Mouse (Mus musculus) myocyte (in vitro differentiated cells): ENCODE data around the gene Fbxo42. TPM values are rescaled to one million over a fixed set of nuclear protein-coding genes. Genes with fewer than 3 reads are reported as not detected.

Experiments used
- H3K27me3 ChIP-seq: one replicate; pipeline ENCODE4 v1.6.1; 2011; ENCODE audit not compliant: control insufficient read depth, insufficient read depth, insufficient read length
- H3K36me3 ChIP-seq: one replicate; pipeline ENCODE4 v1.6.1; 2011; ENCODE audit not compliant: control insufficient read depth, insufficient read depth
- H3K4me2 ChIP-seq: one replicate; pipeline ENCODE4 v1.6.1; 2011; ENCODE audit warnings: low read depth, control low read depth
- H3K4me3 ChIP-seq: one replicate; pipeline ENCODE4 v1.5.1; 2011; ENCODE audit warnings: mild to moderate bottlenecking, control low read depth, moderate library complexity
- H3K79me2 ChIP-seq: one replicate; pipeline ENCODE4 v1.6.1; 2011; ENCODE audit not compliant: control insufficient read depth, insufficient read depth
- H3ac ChIP-seq: one replicate; pipeline ENCODE4 v1.6.1; 2011; ENCODE audit not compliant: control insufficient read depth, insufficient read length
- CEBPB ChIP-seq: IDR thresholded peaks from 2 replicates; pipeline ENCODE4 v1.6.1; 2011; ENCODE audit warnings: mild to moderate bottlenecking, moderate library complexity; ENCODE audit not compliant: poor library complexity, insufficient read depth, severe bottlenecking
- E2F4 ChIP-seq: IDR thresholded peaks from one replicate; pipeline ENCODE4 v1.6.1; 2011; ENCODE audit warnings: mild to moderate bottlenecking, control low read depth, moderate library complexity; ENCODE audit not compliant: insufficient read depth
- MAX ChIP-seq: IDR thresholded peaks from one replicate; pipeline ENCODE4 v1.6.1; 2011; ENCODE audit warnings: low read depth, mild to moderate bottlenecking, control low read depth
- MYOD1 ChIP-seq, 3 experiments: IDR thresholded peaks; one replicate each; pipeline ENCODE4 v1.6.1; 2011; ENCODE audit warnings: control low read depth in 2 of 3, low read depth in 2 of 3, mild to moderate bottlenecking in 2 of 3, moderate library complexity in 1 of 3; ENCODE audit not compliant: insufficient read length in 2 of 3, control insufficient read depth in 1 of 3
- MYOG ChIP-seq, 3 experiments: IDR thresholded peaks; one replicate each; pipeline ENCODE4 v1.6.1; 2011; ENCODE audit warnings: control low read depth in 2 of 3, low read depth in 2 of 3, mild to moderate bottlenecking in 2 of 3; ENCODE audit not compliant: insufficient read length in 2 of 3, control insufficient read depth in 1 of 3, insufficient read depth in 1 of 3
- POLR2A ChIP-seq: IDR thresholded peaks from one replicate; pipeline ENCODE4 v1.6.1; 2011; ENCODE audit warnings: low read depth, mild to moderate bottlenecking, control low read depth, moderate library complexity; ENCODE audit not compliant: insufficient read length
- POLR2AphosphoS2 ChIP-seq: IDR thresholded peaks from one replicate; pipeline ENCODE4 v1.6.1; 2011; ENCODE audit warnings: low read depth, control low read depth; ENCODE audit not compliant: insufficient read length
- REST ChIP-seq: IDR thresholded peaks from one replicate; pipeline ENCODE4 v1.6.1; 2011; ENCODE audit warnings: mild to moderate bottlenecking, control low read depth, moderate library complexity; ENCODE audit not compliant: insufficient read depth, insufficient read length
- SRF ChIP-seq: IDR thresholded peaks from one replicate; pipeline ENCODE4 v1.6.1; 2011; ENCODE audit warnings: low read depth; ENCODE audit not compliant: control insufficient read depth, insufficient read length
- TCF12 ChIP-seq: IDR thresholded peaks from one replicate; pipeline ENCODE4 v1.6.1; 2011; ENCODE audit warnings: mild to moderate bottlenecking, control low read depth; ENCODE audit not compliant: poor library complexity, insufficient read depth, severe bottlenecking
- TCF3 ChIP-seq: IDR thresholded peaks from one replicate; pipeline ENCODE4 v1.6.1; 2011; ENCODE audit warnings: low read depth, control low read depth; ENCODE audit not compliant: insufficient read length
- USF1 ChIP-seq: IDR thresholded peaks from one replicate; pipeline ENCODE4 v1.6.1; 2011; ENCODE audit warnings: low read depth, mild to moderate bottlenecking, control low read depth, moderate library complexity
- polyA plus RNA-seq: library from polyadenylated mRNA; unstranded; fragments of >200 nt; fragmentation: generic; extraction: Trizol; gene quantifications from one replicate; pipeline ENCODE4 v1.2.1, GENCODE M21; 2012; ENCODE audit warnings: missing spikeins

Fbxo42 gene
- polyA plus RNA-seq, 1 experiment, result 13.2 TPM

DNA sequence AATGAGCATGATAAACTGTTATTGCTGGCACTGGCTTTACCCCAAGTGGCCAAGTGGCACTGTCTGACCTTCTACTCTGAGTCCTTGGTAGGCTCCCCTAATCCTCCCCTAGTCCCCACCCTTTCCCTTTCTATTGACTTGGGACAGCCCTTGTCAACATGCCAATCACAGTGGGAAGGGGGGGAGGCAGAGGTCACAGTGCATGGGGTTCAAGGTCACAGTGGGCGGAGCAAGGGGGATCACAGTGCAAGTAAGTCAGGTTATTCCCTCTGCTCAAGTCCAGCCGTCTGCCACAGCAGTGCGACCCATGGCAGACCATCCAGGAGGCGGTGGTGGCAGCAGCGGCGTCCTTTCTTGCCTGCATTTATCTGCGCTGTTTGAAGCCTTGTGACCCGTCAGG lies 32.3 kb upstream of the Fbxo42 start:
- Histone ChIP-seq H3ac (no peak overlapping the region), H3K36me3 (peaks cover 8% of the 10 kb centered on the region), H3K4me3 (no peak overlapping the region), H3K4me2 (no peak overlapping the region), H3K79me2 (peaks cover 13% of the 10 kb centered on the region), H3K27me3 (no peaks in the 10 kb centered on the region)
- TF ChIP-seq CEBPB (no peak), MYOD1 (IDR thresholded peaks at IDR 0.05; ENCODE audit: control insufficient read depth in 1 of 3, insufficient read length in 2 of 3, low read depth in 2 of 3) (no peak), POLR2AphosphoS2 (no peak), POLR2A (no peak), SRF (no peak), TCF3 (no peak), REST (no peak)

DNA sequence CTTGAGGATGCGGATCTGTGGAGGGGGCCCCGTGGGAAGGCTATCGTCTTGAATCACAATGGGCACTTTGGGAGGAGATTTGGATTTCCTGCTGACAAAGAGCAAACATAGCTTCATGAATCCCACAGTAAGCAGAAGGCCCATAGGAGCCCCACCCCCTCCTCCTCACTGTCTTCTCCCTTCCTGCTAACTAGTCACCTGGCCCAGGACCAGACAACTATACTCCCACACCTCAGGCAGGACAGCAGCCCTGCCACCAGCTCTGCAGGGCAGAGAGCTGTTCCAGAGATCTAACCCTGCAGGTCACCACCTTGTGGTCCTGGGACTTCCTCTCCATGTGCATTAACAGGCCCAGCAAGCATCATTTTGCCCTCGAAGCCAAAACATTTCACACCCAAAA lies 29.0 kb upstream of the Fbxo42 start:
- H3K4me3 ChIP-seq, result no peak overlapping the region
- H3K27me3 ChIP-seq, result no peaks in the 10 kb centered on the region
- peaks cover 2% of the 10 kb centered on the region for H3K36me3 ChIP-seq
- H3K79me2 ChIP-seq, result peaks cover 46% of the 10 kb centered on the region
- H3ac ChIP-seq, result no peak overlapping the region
- TF ChIP-seq TCF12 (no peak), E2F4 (no peak), REST (no peak), USF1 (no peak), TCF3 (no peak)
- H3K4me2 ChIP-seq, result no peak overlapping the region

DNA sequence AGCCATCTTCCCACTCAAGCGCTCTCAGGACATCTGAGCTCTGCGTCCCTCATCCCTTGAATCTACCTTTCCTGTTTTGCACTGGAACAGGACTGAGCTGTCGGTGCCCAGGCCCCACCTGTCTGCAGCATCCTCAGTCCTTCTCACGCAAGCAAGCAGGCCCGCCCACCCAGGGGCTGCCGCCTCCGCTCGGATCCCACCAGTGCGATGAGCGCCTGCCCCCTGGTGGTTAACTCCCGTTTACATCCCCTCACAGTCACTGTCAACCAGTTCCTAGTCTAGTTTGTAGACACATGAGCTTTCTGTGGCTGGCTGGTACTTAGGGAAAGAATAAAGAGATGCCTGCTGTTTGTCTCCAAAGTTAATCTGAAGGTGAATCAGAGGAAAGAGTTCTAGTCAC lies 27.0 kb upstream of the Fbxo42 start:
- no peak overlapping the region for H3K4me3 ChIP-seq
- no peaks in the 10 kb centered on the region for H3K27me3 ChIP-seq
- TF ChIP-seq MYOD1 (IDR thresholded peaks at IDR 0.05; ENCODE audit: control insufficient read depth in 1 of 3, insufficient read length in 2 of 3, low read depth in 2 of 3), result no peak
- TF ChIP-seq TCF3, result no peak
- TF ChIP-seq POLR2A, result no peak
- TF ChIP-seq MAX, result no peak
- no peak for TF ChIP-seq SRF
- no peak for TF ChIP-seq TCF12
- no peak for TF ChIP-seq MYOG (IDR thresholded peaks at IDR 0.05; ENCODE audit: control insufficient read depth in 1 of 3, insufficient read depth in 1 of 3, insufficient read length in 2 of 3, low read depth in 2 of 3)
- no peak for TF ChIP-seq USF1
- no peak for TF ChIP-seq E2F4
- TF ChIP-seq CEBPB, result no peak
- no peak for TF ChIP-seq POLR2AphosphoS2
- TF ChIP-seq REST, result no peak
- H3K36me3 ChIP-seq, result no peaks in the 10 kb centered on the region
- no peak overlapping the region for H3K4me2 ChIP-seq
- H3ac ChIP-seq, result no peak overlapping the region
- H3K79me2 ChIP-seq, result peaks cover 66% of the 10 kb centered on the region

DNA sequence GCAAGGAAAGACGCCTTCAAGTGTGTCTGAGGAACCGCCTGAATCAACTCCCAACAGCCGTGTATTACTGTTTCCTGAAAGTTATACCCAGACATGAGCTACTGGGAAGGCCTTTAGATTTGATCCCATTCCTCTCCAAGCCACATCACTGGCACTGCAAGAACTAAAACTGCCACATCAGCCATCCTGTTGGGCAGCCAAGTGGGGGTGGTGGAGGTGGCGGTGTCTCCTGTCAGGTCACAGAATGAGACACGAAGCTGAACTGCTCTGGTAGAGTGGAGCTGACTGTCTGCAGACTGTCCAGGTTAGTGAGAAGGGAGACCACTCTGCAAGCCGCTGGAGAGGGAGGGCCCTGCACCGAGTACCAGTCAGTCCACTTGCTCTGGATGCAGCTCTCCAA lies 25.1 kb upstream of the Fbxo42 start:
- Histone ChIP-seq H3K36me3 (no peaks in the 10 kb centered on the region), H3ac (no peak overlapping the region), H3K79me2 (peaks cover 86% of the 10 kb centered on the region), H3K4me2 (no peak overlapping the region), H3K4me3 (no peak overlapping the region), H3K27me3 (no peaks in the 10 kb centered on the region)
- TF ChIP-seq MYOD1 (IDR thresholded peaks at IDR 0.05; ENCODE audit: control insufficient read depth in 1 of 3, insufficient read length in 2 of 3, low read depth in 2 of 3) (no peak), TCF12 (no peak), MAX (no peak), MYOG (IDR thresholded peaks at IDR 0.05; ENCODE audit: control insufficient read depth in 1 of 3, insufficient read depth in 1 of 3, insufficient read length in 2 of 3, low read depth in 2 of 3) (no peak), REST (no peak), TCF3 (no peak), SRF (no peak), USF1 (no peak), POLR2A (no peak), POLR2AphosphoS2 (no peak), E2F4 (no peak), CEBPB (no peak)

DNA sequence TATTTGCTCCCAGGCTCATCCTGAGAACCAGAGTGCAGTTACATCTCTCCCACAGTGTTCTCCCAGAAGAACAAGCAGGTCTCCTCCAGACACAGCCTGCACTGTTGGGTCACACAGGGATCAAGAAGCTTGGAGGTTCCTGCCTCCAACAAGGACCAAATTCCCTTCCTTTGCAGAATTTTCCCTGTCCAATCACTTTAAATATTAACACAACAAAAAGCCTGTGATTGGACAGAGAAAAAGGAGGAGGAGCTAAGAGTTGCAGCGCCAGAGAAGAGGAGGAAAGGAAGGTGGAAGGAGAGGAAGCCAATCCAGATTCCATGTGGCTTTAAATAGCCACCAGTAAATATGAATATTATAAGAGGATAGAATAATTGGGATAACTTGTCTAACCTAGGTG lies 24.6 kb upstream of the Fbxo42 start:
- no peaks in the 10 kb centered on the region for H3K36me3 ChIP-seq
- no peak overlapping the region for H3ac ChIP-seq
- TF ChIP-seq POLR2AphosphoS2 (no peak), MAX (no peak), TCF12 (no peak), REST (no peak), MYOG (IDR thresholded peaks at IDR 0.05; ENCODE audit: control insufficient read depth in 1 of 3, insufficient read depth in 1 of 3, insufficient read length in 2 of 3, low read depth in 2 of 3) (no peak), POLR2A (no peak), TCF3 (no peak), CEBPB (no peak), E2F4 (no peak), MYOD1 (IDR thresholded peaks at IDR 0.05; ENCODE audit: control insufficient read depth in 1 of 3, insufficient read length in 2 of 3, low read depth in 2 of 3) (no peak), USF1 (no peak), SRF (no peak)
- H3K4me3 ChIP-seq, result no peak overlapping the region
- H3K79me2 ChIP-seq, result peaks cover 90% of the 10 kb centered on the region
- no peaks in the 10 kb centered on the region for H3K27me3 ChIP-seq
- H3K4me2 ChIP-seq, result no peak overlapping the region
